Mouse (Mus musculus): ENCODE measurements around the gene Dntt. TPM values are rescaled to one million over a fixed set of nuclear protein-coding genes. Genes with fewer than 3 reads are reported as not detected.

The Dntt gene
- polyA plus RNA-seq, 1 experiment: not detected

DNA sequence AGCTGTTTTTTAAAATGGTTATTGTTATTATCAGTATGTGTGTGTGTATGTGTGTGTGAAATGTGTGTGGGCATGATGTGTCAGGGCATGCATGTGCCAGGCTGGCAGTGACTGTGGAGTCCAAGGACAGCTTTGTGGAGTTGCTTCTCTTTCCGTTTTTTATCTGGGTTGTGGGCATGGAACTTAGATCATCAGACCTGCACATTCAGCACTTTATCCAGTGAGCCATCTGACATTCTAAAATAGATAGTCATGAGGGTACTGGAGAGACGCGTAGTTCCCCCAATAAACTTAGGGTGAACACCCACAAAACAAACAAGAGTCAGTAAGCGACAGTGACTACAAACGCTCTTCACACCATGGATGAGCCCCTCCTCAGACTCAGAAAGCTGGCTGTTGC, 35.7 kb upstream of the Dntt start:
- H3K4me3 ChIP-seq (replicated peaks): no peak overlapping the region
- no peak for TF ChIP-seq TAL1 (IDR thresholded peaks at IDR 0.05; ENCODE audit: low read length)
- TF ChIP-seq GATA1 (IDR thresholded peaks at IDR 0.05; ENCODE audit: low read length): no peak

DNA sequence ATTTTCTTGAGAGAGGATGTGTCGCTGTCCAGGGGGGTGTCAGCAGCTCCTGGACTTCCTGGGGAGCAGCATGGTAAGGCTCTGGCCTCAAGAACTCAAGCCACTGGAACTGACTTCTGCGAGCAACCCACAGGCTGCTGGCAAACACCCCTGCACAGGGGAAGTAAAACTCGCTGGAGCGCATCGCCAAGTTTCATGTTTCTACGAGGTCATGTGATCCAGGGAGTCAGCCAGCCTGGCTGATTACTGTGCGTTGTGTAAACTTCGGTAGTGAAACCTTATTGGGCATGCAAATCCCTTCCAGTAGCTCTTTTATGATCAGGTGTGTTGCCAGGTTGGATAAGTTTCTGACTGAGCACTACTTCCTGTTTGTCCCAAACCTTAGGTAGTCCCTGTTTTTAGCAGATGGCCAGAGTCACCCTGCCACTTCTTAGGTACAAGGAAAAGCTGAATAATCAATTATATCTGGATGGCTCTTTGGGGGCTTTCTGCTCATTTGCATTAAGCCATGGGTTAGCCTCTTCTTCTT, 35.0 kb upstream of the Dntt start, which contains the start of gene Blnk:
TSS of gene Blnk (minus strand) at position 479 of the 529 bp plus-strand sequence.
- Histone ChIP-seq H3K27me3 (ENCODE audit: control insufficient read depth) (peaks cover 28% of the 10 kb centered on the region), H3K36me3 (ENCODE audit: control insufficient read depth) (no peaks in the 10 kb centered on the region), H3K4me1 (ENCODE audit: control insufficient read depth) (peaks cover 23% of the 10 kb centered on the region), H3K4me3 (replicated peaks) (no peak within 1 kb of the TSS), H3K9me3 (ENCODE audit: control insufficient read depth, low read length) (no peaks in the 10 kb centered on the region)
- TF ChIP-seq GATA1 (IDR thresholded peaks at IDR 0.05; ENCODE audit: low read length): no peak
- TF ChIP-seq TAL1 (IDR thresholded peaks at IDR 0.05; ENCODE audit: low read length): no peak

More for the DNA sequence above, 35.7 kb upstream of the Dntt start:
- no peaks in the 10 kb centered on the region for H3K9me3 ChIP-seq (ENCODE audit: control insufficient read depth, low read length)
- H3K4me1 ChIP-seq (ENCODE audit: control insufficient read depth): peaks cover 16% of the 10 kb centered on the region
- no peaks in the 10 kb centered on the region for H3K36me3 ChIP-seq (ENCODE audit: control insufficient read depth)
- H3K27me3 ChIP-seq (ENCODE audit: control insufficient read depth): peaks cover 28% of the 10 kb centered on the region

DNA sequence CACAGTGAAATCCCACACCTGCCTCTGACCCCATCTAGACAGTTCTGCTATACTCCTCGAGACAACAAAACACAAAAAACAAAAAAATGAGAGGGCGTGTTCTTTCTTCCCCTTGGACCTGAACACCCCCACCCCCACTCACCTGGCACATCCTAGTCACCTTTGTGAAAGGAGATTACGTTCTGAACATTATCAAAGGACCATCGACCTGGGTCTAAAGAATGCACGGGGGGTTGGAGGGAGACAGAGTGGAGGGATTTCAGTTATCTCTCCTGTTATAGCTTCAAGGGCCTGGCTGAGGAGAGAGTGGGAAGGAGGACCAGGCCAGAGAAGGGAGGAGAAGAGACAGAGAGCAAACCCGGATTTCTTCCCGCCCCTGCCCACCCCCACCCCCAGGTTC, 34.2 kb upstream of the Dntt start:
- Histone ChIP-seq H3K4me3 (replicated peaks) (no peak overlapping the region), H3K27me3 (ENCODE audit: control insufficient read depth) (peaks cover 28% of the 10 kb centered on the region), H3K9me3 (ENCODE audit: control insufficient read depth, low read length) (no peaks in the 10 kb centered on the region), H3K36me3 (ENCODE audit: control insufficient read depth) (no peaks in the 10 kb centered on the region), H3K4me1 (ENCODE audit: control insufficient read depth) (peaks cover 31% of the 10 kb centered on the region)
- no peak for TF ChIP-seq TAL1 (IDR thresholded peaks at IDR 0.05; ENCODE audit: low read length)
- TF ChIP-seq GATA1 (IDR thresholded peaks at IDR 0.05; ENCODE audit: low read length): no peak

DNA sequence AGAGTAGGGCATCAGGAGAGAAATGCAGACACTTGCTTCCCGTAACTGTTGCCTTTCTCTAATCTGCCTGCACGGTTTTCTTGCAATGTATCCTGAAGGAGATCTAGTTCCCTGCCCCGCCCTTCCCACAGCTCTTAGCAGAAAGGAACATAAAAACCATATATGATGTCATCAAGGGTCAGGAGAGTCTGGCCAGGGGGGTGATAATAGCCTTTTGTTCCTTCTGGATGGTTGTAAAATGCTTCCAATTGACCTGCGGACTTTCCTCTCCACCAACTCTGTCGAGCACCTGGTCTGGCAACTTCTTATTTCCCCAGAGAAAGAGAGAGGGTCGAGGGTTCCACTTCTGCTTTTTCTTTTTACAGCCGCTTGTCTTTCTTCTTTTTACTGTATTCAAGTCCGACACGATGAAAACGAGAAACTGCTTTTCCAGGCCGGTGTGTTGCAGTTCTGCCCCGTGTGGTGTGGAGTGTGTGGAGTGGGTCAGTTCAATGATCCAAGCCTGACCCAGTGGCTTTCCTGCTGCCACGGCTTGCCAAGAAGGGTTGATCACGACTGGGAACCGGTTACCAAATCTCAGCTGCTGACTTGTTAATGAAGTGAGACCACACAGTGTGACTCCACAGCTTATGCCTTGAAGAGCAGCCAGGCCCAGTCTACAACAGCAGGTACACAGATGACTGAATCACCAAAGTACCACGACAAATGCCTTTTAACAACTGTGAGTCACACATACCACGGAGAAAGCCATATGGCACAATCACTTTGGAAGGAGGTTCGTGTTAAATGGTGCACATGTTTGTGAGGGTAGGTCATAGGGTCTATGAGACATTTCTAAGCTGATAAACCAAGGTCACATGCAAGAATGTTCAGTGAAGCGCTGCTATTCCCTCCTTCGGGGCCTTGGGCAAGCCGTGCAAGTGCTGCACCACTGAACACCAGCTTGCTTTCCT, 33.4 kb upstream of the Dntt start:
- no peak overlapping the region for H3K4me3 ChIP-seq (replicated peaks)
- peaks cover 35% of the 10 kb centered on the region for H3K4me1 ChIP-seq (ENCODE audit: control insufficient read depth)
- H3K36me3 ChIP-seq (ENCODE audit: control insufficient read depth): no peaks in the 10 kb centered on the region
- TF ChIP-seq TAL1 (IDR thresholded peaks at IDR 0.05; ENCODE audit: low read length) (no peak), GATA1 (IDR thresholded peaks at IDR 0.05; ENCODE audit: low read length) (no peak)
- peaks cover 28% of the 10 kb centered on the region for H3K27me3 ChIP-seq (ENCODE audit: control insufficient read depth)
- no peaks in the 10 kb centered on the region for H3K9me3 ChIP-seq (ENCODE audit: control insufficient read depth, low read length)

DNA sequence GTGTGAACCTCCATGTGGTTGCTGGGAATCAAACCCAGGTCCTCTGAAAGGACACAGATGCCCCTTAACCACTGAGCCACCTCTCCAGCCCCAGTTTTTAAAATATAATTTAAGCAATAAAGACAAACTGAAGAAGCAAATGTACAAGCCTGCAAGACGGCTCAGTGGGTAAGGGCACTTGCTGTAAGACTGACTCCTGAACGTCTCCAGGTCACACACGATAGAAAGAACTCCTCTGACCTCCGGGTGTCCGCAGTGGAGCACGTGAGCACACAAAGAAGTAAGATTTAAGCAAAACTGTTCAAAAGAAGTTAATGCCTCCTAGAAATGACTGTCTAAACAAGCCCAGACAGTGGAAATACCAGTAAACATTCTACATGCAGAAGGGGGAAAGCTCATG, 32.4 kb upstream of the Dntt start:
- H3K4me3 ChIP-seq (replicated peaks): no peak overlapping the region
- H3K27me3 ChIP-seq (ENCODE audit: control insufficient read depth): peaks cover 28% of the 10 kb centered on the region
- H3K4me1 ChIP-seq (ENCODE audit: control insufficient read depth): peaks cover 35% of the 10 kb centered on the region
- H3K36me3 ChIP-seq (ENCODE audit: control insufficient read depth): no peaks in the 10 kb centered on the region
- TF ChIP-seq GATA1 (IDR thresholded peaks at IDR 0.05; ENCODE audit: low read length) (no peak), TAL1 (IDR thresholded peaks at IDR 0.05; ENCODE audit: low read length) (no peak)
- no peaks in the 10 kb centered on the region for H3K9me3 ChIP-seq (ENCODE audit: control insufficient read depth, low read length)

DNA sequence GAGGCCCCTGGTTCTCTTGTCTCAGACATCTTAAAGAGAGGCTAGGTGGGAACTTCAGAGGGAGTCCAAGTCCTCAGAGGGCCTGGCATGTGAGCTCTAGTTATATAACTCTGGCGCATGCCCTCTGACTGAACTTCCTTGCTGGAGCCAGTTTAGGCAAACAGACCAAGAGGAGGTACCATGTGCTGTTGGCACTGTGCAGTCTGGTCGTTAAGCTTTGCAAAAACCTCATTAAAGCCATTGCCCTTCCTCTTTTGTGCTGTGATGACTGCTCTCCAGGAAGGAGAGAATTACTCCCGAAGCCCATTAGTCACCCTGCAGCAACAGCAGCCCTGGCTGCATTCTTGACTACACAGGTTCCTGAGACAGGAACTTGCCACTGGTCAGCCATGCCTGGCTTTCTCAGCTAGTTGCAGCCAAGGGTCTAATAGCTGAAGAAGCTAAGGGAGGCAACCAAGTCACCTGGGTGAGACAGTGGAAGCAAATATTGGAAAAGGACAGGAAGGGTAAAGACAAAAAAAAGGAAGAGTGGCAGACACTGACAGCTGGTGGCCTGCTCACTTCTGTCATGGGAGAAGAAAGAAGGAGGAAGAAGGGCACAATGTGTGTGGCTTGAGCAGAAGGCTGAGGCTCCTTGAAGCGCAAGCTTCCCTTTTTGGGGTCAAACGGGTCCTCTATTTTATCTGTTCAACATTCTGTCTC, 30.5 kb upstream of the Dntt start:
- H3K27me3 ChIP-seq (ENCODE audit: control insufficient read depth): peaks cover 25% of the 10 kb centered on the region
- peaks cover 32% of the 10 kb centered on the region for H3K4me1 ChIP-seq (ENCODE audit: control insufficient read depth)
- TF ChIP-seq TAL1 (IDR thresholded peaks at IDR 0.05; ENCODE audit: low read length): no peak
- no peak for TF ChIP-seq GATA1 (IDR thresholded peaks at IDR 0.05; ENCODE audit: low read length)
- H3K4me3 ChIP-seq (replicated peaks): no peak overlapping the region
- peaks cover 7% of the 10 kb centered on the region for H3K9me3 ChIP-seq (ENCODE audit: control insufficient read depth, low read length)
- H3K36me3 ChIP-seq (ENCODE audit: control insufficient read depth): no peaks in the 10 kb centered on the region

DNA sequence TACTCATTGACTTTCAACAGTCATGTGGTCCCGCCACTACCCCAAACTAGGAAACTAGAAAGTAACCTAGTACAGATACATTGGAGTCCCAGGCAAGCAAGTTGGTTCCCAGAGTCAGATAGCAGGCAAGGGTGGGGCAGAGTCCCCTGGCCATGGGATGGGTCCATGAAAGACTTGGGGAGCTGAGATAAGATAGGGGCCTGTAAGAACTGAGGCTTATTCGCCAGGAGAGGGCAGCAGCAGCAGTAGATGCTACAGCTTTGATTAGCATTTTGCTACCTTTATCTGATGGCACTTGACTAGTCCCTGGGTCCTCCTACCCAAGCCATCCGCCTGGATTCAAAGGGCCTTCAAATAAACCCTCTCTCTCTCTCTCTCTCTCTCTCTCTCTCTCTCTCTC, 29.5 kb upstream of the Dntt start:
- Histone ChIP-seq H3K27me3 (ENCODE audit: control insufficient read depth) (peaks cover 17% of the 10 kb centered on the region), H3K4me1 (ENCODE audit: control insufficient read depth) (peaks cover 28% of the 10 kb centered on the region), H3K36me3 (ENCODE audit: control insufficient read depth) (no peaks in the 10 kb centered on the region), H3K4me3 (replicated peaks) (no peak overlapping the region), H3K9me3 (ENCODE audit: control insufficient read depth, low read length) (peaks cover 7% of the 10 kb centered on the region)
- TF ChIP-seq TAL1 (IDR thresholded peaks at IDR 0.05; ENCODE audit: low read length) (no peak), GATA1 (IDR thresholded peaks at IDR 0.05; ENCODE audit: low read length) (peak; percentile 81)

DNA sequence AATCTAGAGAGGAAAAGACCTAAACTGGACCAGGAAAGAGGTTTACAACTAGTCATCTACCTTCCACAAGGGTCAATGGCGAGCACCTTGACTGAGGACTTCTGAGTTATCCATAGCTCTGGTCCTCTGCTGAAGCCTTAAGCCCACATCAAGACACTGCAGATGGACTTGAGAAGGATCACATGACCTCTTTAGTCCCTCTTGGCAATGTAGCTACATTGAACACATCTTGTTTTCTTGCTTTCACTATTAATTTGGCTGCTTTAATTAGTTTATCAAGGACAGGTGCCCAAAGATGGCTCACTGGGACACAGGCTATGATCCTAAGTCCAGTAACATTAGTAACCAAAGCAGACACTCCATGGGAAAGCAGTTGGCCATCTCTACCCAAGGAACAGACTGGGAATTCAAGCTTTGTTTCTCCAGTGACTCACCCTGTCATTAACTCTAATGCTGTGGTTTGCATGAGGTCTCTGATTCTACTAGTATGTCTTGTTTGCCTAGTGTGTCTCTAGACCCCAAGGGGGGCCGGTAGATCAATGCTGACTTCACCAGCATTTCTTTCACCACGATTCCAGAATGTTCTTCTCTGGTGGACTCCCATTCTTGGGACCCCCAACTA, 25.3 kb upstream of the Dntt start:
- Histone ChIP-seq H3K4me3 (replicated peaks) (no peak overlapping the region), H3K36me3 (ENCODE audit: control insufficient read depth) (no peaks in the 10 kb centered on the region), H3K27me3 (ENCODE audit: control insufficient read depth) (no peaks in the 10 kb centered on the region), H3K4me1 (ENCODE audit: control insufficient read depth) (peaks cover 15% of the 10 kb centered on the region), H3K9me3 (ENCODE audit: control insufficient read depth, low read length) (peaks cover 7% of the 10 kb centered on the region)
- no peak for TF ChIP-seq TAL1 (IDR thresholded peaks at IDR 0.05; ENCODE audit: low read length)
- TF ChIP-seq GATA1 (IDR thresholded peaks at IDR 0.05; ENCODE audit: low read length): no peak

Measured in erythroblast, embryonic 14.5 days (primary cell).